Mouse (Mus musculus) lung, postnatal 25 days (tissue): Measurements from ENCODE around the gene Rbfox3.

Source experiments
- DNase-seq: peaks from one replicate; pipeline ENCODE4 v3.0.0; 2022; ENCODE audit warnings: low spot score

Gene Rbfox3

GRCm38 (mm10) chr11:118502990-118503389 lies 408.4 kb downstream of the Rbfox3 start:
- no peak for DNase-seq

GRCm38 (mm10) chr11:118496066-118496689 lies 415.2 kb downstream of the Rbfox3 start:
- DNase-seq, result no peak

GRCm38 (mm10) chr11:118495065-118495464 lies 416.3 kb downstream of the Rbfox3 start:
- DNase-seq, result no peak

GRCm38 (mm10) chr11:118494001-118494737 lies 417.2 kb downstream of the Rbfox3 start:
- no peak for DNase-seq

GRCm38 (mm10) chr11:118493458-118493857 lies 417.9 kb downstream of the Rbfox3 start:
- DNase-seq, result peak; percentile 17

GRCm38 (mm10) chr11:118491230-118491629 lies 420.2 kb downstream of the Rbfox3 start:
- no peak for DNase-seq

GRCm38 (mm10) chr11:118490566-118491218 lies 420.7 kb downstream of the Rbfox3 start:
- peak; percentile 73 for DNase-seq

- DNase-seq, result no peak
Measured at GRCm38 (mm10) chr11:118488907-118489270, 422.5 kb downstream of the Rbfox3 start.

- DNase-seq, result no peak
Measured at GRCm38 (mm10) chr11:118488191-118488906, 423.0 kb downstream of the Rbfox3 start.

- no peak for DNase-seq
Measured at GRCm38 (mm10) chr11:118486881-118487772, 424.3 kb downstream of the Rbfox3 start.

GRCm38 (mm10) chr11:118486281-118486680 lies 425.1 kb downstream of the Rbfox3 start:
- no peak for DNase-seq

- no peak for DNase-seq
Measured at GRCm38 (mm10) chr11:118485780-118486179, 425.6 kb downstream of the Rbfox3 start.

- DNase-seq, result no peak
Measured at GRCm38 (mm10) chr11:118485338-118485737, 426.1 kb downstream of the Rbfox3 start.

- DNase-seq, result no peak
Measured at GRCm38 (mm10) chr11:118484169-118484568, 427.2 kb downstream of the Rbfox3 start.

GRCm38 (mm10) chr11:118481751-118482150 lies 429.6 kb downstream of the Rbfox3 start:
- DNase-seq, result no peak

GRCm38 (mm10) chr11:118481231-118481630 lies 430.2 kb downstream of the Rbfox3 start:
- DNase-seq, result no peak

GRCm38 (mm10) chr11:118479776-118480175 lies 431.6 kb downstream of the Rbfox3 start:
- DNase-seq, result no peak

- peak; percentile 98 for DNase-seq
Measured at GRCm38 (mm10) chr11:118476396-118477373, 434.7 kb downstream of the Rbfox3 start, which contains the start of gene Engase. TSS of gene Engase (plus strand) at chr11:118476829.

- DNase-seq, result no peak
Measured at GRCm38 (mm10) chr11:118475496-118476083, 435.8 kb downstream of the Rbfox3 start.
